In genomic region chr15:79690426-79691022, GRCm38 (mm10) we compare ENCODE assay signal across 8 mouse cellular contexts. TPM values are rescaled to one million over a fixed set of nuclear protein-coding genes. Genes with fewer than 3 reads are reported as not detected.
DNase-seq lines count a peak whose midpoint lies in the region; ATAC-seq and TF ChIP-seq lines count a peak whose summit lies in the region.

TSS of gene Gtpbp1 (plus strand) at chr15:79690845.

- peaks cover 1 to 19% of the 10 kb centered on the region in 2 experiments for H3K36me3 ChIP-seq in CH12.LX (replicated peaks in 1 of 2; ENCODE audit: control insufficient read depth in 1 of 2, insufficient read depth in 1 of 2, low read length in 1 of 2)
- H3K36me3 ChIP-seq in forebrain, embryonic 11.5 days (ENCODE audit: control insufficient read depth, insufficient read depth, low read length), result no peaks in the 10 kb centered on the region
- H3K36me3 ChIP-seq in heart, embryonic 16.5 days (ENCODE audit: control insufficient read depth, insufficient read depth), result no peaks in the 10 kb centered on the region
- H3K36me3 ChIP-seq in liver, embryonic 15.5 days (replicated peaks), result peaks cover 5% of the 10 kb centered on the region; the same call in 1 of the 2 replicates
- 0 out of 2 replicates have a peak, but pooled peaks cover 7% of the 10 kb centered on the region for H3K36me3 ChIP-seq in neural tube, embryonic 12.5 days

- under 1% methylated on average over 43 of the region's 45 CpGs for WGBS in forebrain, embryonic 11.5 days
- WGBS in heart, embryonic 16.5 days, result under 1% methylated on average over 45 of the region's 45 CpGs
- WGBS in liver, embryonic 15.5 days (ENCODE audit: insufficient replicate concordance), result under 1% methylated on average over 45 of the region's 45 CpGs
- WGBS in neural tube, embryonic 12.5 days, result 0% methylated on average over 45 of the region's 45 CpGs

- TF ChIP-seq CTCF in CH12.LX (conservative IDR thresholded peaks at IDR 0.05 in 1 of 2, IDR thresholded peaks at IDR 0.05 in 1 of 2; ENCODE audit: low read depth in 2 of 2, low read length in 2 of 2), result no peak

- peaks cover 38% of the 10 kb centered on the region for H3K79me2 ChIP-seq in CH12.LX (replicated peaks; ENCODE audit: control insufficient read depth, extremely low read depth, insufficient read depth, poor library complexity, severe bottlenecking)

- no peak for TF ChIP-seq RAD21 in CH12.LX (IDR thresholded peaks at IDR 0.05; ENCODE audit: low read depth, low read length)

- peak within 1 kb of the TSS; percentile 70 to 93 (median 92) for H3K4me3 ChIP-seq in CH12.LX (replicated peaks in 1 of 3; ENCODE audit: low read depth in 2 of 3, low read length in 2 of 3, poor library complexity in 1 of 3)
- H3K4me3 ChIP-seq in forebrain, embryonic 11.5 days (ENCODE audit: low read depth, low read length), result peak within 1 kb of the TSS; percentile 86
- peak within 1 kb of the TSS; percentile 74 for H3K4me3 ChIP-seq in heart, embryonic 16.5 days (ENCODE audit: low read length)
- peak within 1 kb of the TSS; percentile 96 for H3K4me3 ChIP-seq in liver, embryonic 15.5 days (replicated peaks)
- peak within 1 kb of the TSS; percentile 91 for H3K4me3 ChIP-seq in neural tube, embryonic 12.5 days

- H3K27me3 ChIP-seq in CH12.LX (replicated peaks), result peaks cover 15% of the 10 kb centered on the region
- no peaks in the 10 kb centered on the region for H3K27me3 ChIP-seq in forebrain, embryonic 11.5 days (ENCODE audit: control insufficient read depth, insufficient read depth, low read length)
- no peaks in the 10 kb centered on the region for H3K27me3 ChIP-seq in heart, embryonic 16.5 days (ENCODE audit: control insufficient read depth, insufficient read depth, low read length)
- no peaks in the 10 kb centered on the region for H3K27me3 ChIP-seq in liver, embryonic 15.5 days
- H3K27me3 ChIP-seq in neural tube, embryonic 12.5 days (replicated peaks), result no peaks in the 10 kb centered on the region

- in situ Hi-C loops in CH12.LX (cut with MboI; ENCODE audit: low pct_ligation_motif_present, low pct_unique_long_range_greater_than_20kb, low sequenced_read_pairs), result no loop called here

- no peaks in the 10 kb centered on the region for H3K9me3 ChIP-seq in CH12.LX (replicated peaks; ENCODE audit: low read length)
- H3K9me3 ChIP-seq in forebrain, embryonic 11.5 days (ENCODE audit: control insufficient read depth, low read length), result no peaks in the 10 kb centered on the region
- no peaks in the 10 kb centered on the region for H3K9me3 ChIP-seq in heart, embryonic 16.5 days (replicated peaks; ENCODE audit: control insufficient read depth, low read length)
- no peaks in the 10 kb centered on the region for H3K9me3 ChIP-seq in liver, embryonic 15.5 days (replicated peaks)
- H3K9me3 ChIP-seq in neural tube, embryonic 12.5 days, result no peaks in the 10 kb centered on the region

- H3K9ac ChIP-seq in CH12.LX (ENCODE audit: insufficient read depth, low read depth), result peak within 1 kb of the TSS; percentile 81
- peak within 1 kb of the TSS; percentile 94 for H3K9ac ChIP-seq in forebrain, embryonic 11.5 days (ENCODE audit: low read length)
- H3K9ac ChIP-seq in heart, embryonic 16.5 days (ENCODE audit: low read length), result peak within 1 kb of the TSS; percentile 81
- peak within 1 kb of the TSS; percentile 99 for H3K9ac ChIP-seq in liver, embryonic 15.5 days
- H3K9ac ChIP-seq in neural tube, embryonic 12.5 days, result peak within 1 kb of the TSS; percentile 95

- no peak for TF ChIP-seq EP300 in CH12.LX (IDR thresholded peaks at IDR 0.05; ENCODE audit: low read length)

- TF ChIP-seq POLR2A in CH12.LX (IDR thresholded peaks at IDR 0.05; ENCODE audit: low read depth, low read length), result peak; percentile 84

- peaks cover 5 to 57% of the 10 kb centered on the region in 2 experiments for H3K4me1 ChIP-seq in CH12.LX (ENCODE audit: control insufficient read depth in 1 of 2, insufficient read depth in 2 of 2)
- H3K4me1 ChIP-seq in forebrain, embryonic 11.5 days (replicated peaks; ENCODE audit: control insufficient read depth, insufficient read depth, low read length), result peaks cover 7% of the 10 kb centered on the region; the same call in 1 of the 2 replicates
- H3K4me1 ChIP-seq in heart, embryonic 16.5 days (ENCODE audit: control insufficient read depth, insufficient read depth, low read length), result peaks cover 45% of the 10 kb centered on the region
- peaks cover 74% of the 10 kb centered on the region for H3K4me1 ChIP-seq in liver, embryonic 15.5 days (replicated peaks)
- peaks cover 48% of the 10 kb centered on the region for H3K4me1 ChIP-seq in neural tube, embryonic 12.5 days

- peak within 1 kb of the TSS; percentile 54; the same call in 1 of the 2 replicates for H3K27ac ChIP-seq in CH12.LX (ENCODE audit: insufficient read depth, low read depth)
- H3K27ac ChIP-seq in forebrain, embryonic 11.5 days (ENCODE audit: low read depth, low read length), result peak within 1 kb of the TSS; percentile 87
- H3K27ac ChIP-seq in heart, embryonic 16.5 days (ENCODE audit: low read length), result peak within 1 kb of the TSS; percentile 83
- H3K27ac ChIP-seq in liver, embryonic 15.5 days (replicated peaks), result peak within 1 kb of the TSS; percentile 95
- peak within 1 kb of the TSS; percentile 80; the same call in 1 of the 2 replicates for H3K27ac ChIP-seq in neural tube, embryonic 12.5 days

- dilution Hi-C loops in CH12.LX (cut with MboI; ENCODE audit: extremely low pct_ligation_motif_present, extremely low pct_unique_long_range_greater_than_20kb, low sequenced_read_pairs), result no loop called here

- peak within 1 kb of the TSS; percentile 93 for H3K4me2 ChIP-seq in CH12.LX (ENCODE audit: insufficient read depth, low read depth, poor library complexity, severe bottlenecking)
- peak within 1 kb of the TSS; percentile 100 for H3K4me2 ChIP-seq in forebrain, embryonic 11.5 days (ENCODE audit: low read depth, low read length, severe bottlenecking)
- peak within 1 kb of the TSS; percentile 85 for H3K4me2 ChIP-seq in heart, embryonic 16.5 days (ENCODE audit: low read depth, low read length)
- peak within 1 kb of the TSS; percentile 92 for H3K4me2 ChIP-seq in liver, embryonic 15.5 days
- peak within 1 kb of the TSS; percentile 82 for H3K4me2 ChIP-seq in neural tube, embryonic 12.5 days (replicated peaks)

- peak; percentile 99 for DNase-seq in CH12.LX (ENCODE audit: extremely low read depth)
- peak; percentile 100 for DNase-seq in c-Kit-positive CD71-positive TER-119-negative erythroid progenitor cells, embryonic 14.5 days (ENCODE audit: low read depth)
- DNase-seq in forebrain, embryonic 11.5 days (ENCODE audit: low spot score), result peak; percentile 96
- peak; percentile 98 to 99 for DNase-seq in kidney, postnatal 36 days
- peak; percentile 100 for DNase-seq in telencephalon, adult 2 months (ENCODE audit: low read depth, low spot score)

- peak; percentile 95 for ATAC-seq in forebrain, embryonic 11.5 days (replicated peaks; ENCODE audit: low FRiP score)
- peak; percentile 92 for ATAC-seq in heart, embryonic 16.5 days (replicated peaks; ENCODE audit: extremely low read depth, insufficient read depth, low FRiP score)
- peak; percentile 86 for ATAC-seq in liver, embryonic 15.5 days (ENCODE audit: insufficient read depth)
- ATAC-seq in neural tube, embryonic 12.5 days (ENCODE audit: low FRiP score, low read depth), result peak; percentile 97

TF ChIP-seq in CH12.LX, 34 proteins besides CTCF, POLR2A, EP300 and RAD21:
- TF ChIP-seq HCFC1 (IDR thresholded peaks at IDR 0.05; ENCODE audit: low read depth, low read length) (peak; percentile 31; the same call in 1 of the 2 replicates), NELFE (IDR thresholded peaks at IDR 0.05; ENCODE audit: low read depth, low read length) (peak; percentile 62), ZMIZ1 (IDR thresholded peaks at IDR 0.05; ENCODE audit: low read depth, low read length) (peak; percentile 73; the same call in 1 of the 2 replicates), KAT2A (IDR thresholded peaks at IDR 0.05; ENCODE audit: insufficient replicate concordance, low read length) (no peak), SIN3A (IDR thresholded peaks at IDR 0.05; ENCODE audit: low read length) (peak; percentile 14; the same call in 1 of the 2 replicates), BHLHE40 (IDR thresholded peaks at IDR 0.05; ENCODE audit: low read depth, low read length) (peak; percentile 77), CHD2 (IDR thresholded peaks at IDR 0.05; ENCODE audit: low read length) (peak; percentile 88), ELF1 (IDR thresholded peaks at IDR 0.05; ENCODE audit: low read depth, low read length) (peak; percentile 39; the same call in 1 of the 2 replicates), MYC (IDR thresholded peaks at IDR 0.05; ENCODE audit: low read depth, low read length) (no peak), TCF12 (IDR thresholded peaks at IDR 0.05; ENCODE audit: low read depth, low read length) (peak; percentile 59), RCOR1 (conservative IDR thresholded peaks at IDR 0.05; ENCODE audit: low read depth, low read length) (no peak), MAZ (IDR thresholded peaks at IDR 0.05; ENCODE audit: low read depth, low read length) (no peak; the same call in 1 of the 2 replicates), TBP (conservative IDR thresholded peaks at IDR 0.05; ENCODE audit: low read depth, low read length) (0 out of 2 replicates have a peak, but pooled peaks have one; percentile 33), E2F4 (IDR thresholded peaks at IDR 0.05; ENCODE audit: insufficient replicate concordance, low read depth, low read length) (peak; percentile 83; the same call in 1 of the 2 replicates), MAX (IDR thresholded peaks at IDR 0.05; ENCODE audit: low read length) (peak; percentile 79)

RNA-seq across cellular contexts. Expression of gene Gtpbp1, which starts in this region (rescaled TPM):
- total RNA-seq in CH12.LX (2012; rRNA removed), result 32.9 and 34.2 TPM in 2 replicates
- 25.3 and 25.5 TPM in 2 replicates for total RNA-seq in CH12.LX (2014; rRNA removed)
- 45.2 and 45.3 TPM in 2 replicates for polyA plus RNA-seq in CH12.LX (2012; ENCODE audit: insufficient read length, low read depth)
- 53.4 and 54.3 TPM in 2 replicates for polyA plus RNA-seq in forebrain, embryonic 11.5 days (2014; fragmentation: Nextera tagmentation; extraction: Ambion mirVana)
- polyA plus RNA-seq in heart, embryonic 16.5 days (2015; fragmentation: Nextera tagmentation; extraction: Ambion mirVana), result 29.4 and 30.3 TPM in 2 replicates
- 29.9 and 33.5 TPM in 2 replicates for polyA plus RNA-seq in liver, embryonic 15.5 days (2015; fragmentation: Nextera tagmentation; extraction: Ambion mirVana)
- polyA plus RNA-seq in neural tube, embryonic 12.5 days (2016; fragmentation: Nextera tagmentation; extraction: Ambion mirVana), result 41.6 and 42.5 TPM in 2 replicates

Comparison
In these comparisons a context has a peak if more than half of its experiments do, and no peak if none do; other contexts are left out.
1. Peak in every context shown above with its lines: DNase-seq, ATAC-seq, H3K4me3 ChIP-seq and H3K27ac ChIP-seq.